Mouse (Mus musculus) common myeloid progenitor, adult 5-6 weeks (primary cell): ENCODE data around the gene Cnnm3. TPM values are rescaled to one million over a fixed set of nuclear protein-coding genes. Genes with fewer than 3 reads are reported as not detected.
"Not testable (repeated sequence)": the region's sequence is repeated elsewhere in the genome, so short reads cannot be mapped to it uniquely, and the experiment has no call there.

ENCODE experiments used
- ATAC-seq: replicated peaks from 2 replicates; pipeline ENCODE4 v1.8.0; 2016; ENCODE audit warnings: low read depth, mild to moderate bottlenecking, moderate TSS enrichment, inconsistent platforms; ENCODE audit not compliant: poor library complexity, severe bottlenecking
- total RNA-seq: library from RNA; stranded (forward); fragments of 200-1000, 187-1606 nt; gene quantifications from 2 replicates; pipeline ENCODE4 v1.2.3, GENCODE M21; 2017

The Cnnm3 gene
- total RNA-seq, 1 experiment from 2014 or later = 15.5 TPM

DNA sequence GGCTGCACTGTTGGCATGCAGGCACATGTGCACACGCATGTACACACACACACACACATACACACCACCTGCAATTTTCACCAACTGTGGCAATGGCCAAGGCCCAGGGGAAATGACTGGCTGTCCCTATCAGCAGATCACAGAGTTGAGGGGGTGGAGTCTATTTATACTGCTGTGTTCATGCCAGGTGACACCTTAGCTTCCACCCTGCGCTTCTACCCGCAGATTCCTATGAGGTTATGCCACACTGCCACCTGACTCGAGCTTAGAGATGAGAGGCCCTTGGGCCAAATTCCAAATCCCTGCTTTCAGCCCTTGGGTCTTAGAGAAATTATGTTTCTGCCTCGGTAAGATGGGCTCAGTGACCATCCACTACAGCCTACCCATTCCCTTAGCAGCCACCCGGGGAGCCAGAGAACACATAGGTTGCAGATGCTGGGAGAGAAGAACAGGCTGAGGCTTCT lies 23.0 kb downstream of the Cnnm3 start:
- ATAC-seq = peak; percentile 60

DNA sequence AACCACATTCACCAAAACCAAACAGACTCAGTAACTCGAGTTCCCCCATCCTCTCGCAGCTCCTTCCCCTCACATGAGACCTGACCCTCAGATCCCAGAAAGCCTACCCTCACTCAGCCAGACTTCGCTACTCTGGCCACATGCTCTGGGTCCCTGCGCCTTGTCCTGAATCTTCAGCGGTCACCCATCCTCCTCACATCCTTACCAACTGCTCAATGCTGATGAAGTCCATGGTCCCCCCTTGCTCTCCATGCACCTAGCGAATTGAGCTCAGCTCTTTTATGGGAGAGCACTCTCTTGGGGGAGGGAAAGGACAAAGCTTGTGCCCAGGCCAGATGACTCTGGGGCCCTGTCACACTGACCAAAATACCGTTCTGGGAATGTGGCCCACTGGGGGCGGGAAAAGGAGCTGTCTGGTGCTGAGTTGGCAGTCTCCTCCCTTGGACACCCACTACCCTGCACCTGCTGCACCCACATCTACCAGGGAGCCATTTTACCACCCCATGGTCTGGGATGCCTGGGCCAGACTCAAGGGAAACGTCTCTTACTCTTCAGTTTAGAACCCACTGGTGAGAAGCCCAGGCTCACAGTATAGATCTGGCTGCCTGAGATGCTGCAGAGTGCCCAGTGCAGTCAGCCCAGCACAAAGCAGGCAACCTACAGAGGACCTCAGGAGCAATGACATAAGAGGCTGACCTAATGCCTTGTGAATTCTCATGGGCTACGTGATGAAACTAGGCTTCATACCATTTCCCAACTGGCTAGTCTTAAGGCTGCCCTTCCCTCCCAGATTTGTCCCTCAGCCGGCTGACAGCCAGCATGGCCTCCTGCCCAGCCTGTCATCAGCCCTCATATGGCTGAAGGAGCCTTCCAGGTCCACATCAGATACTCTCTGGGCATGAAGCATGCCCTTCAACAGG lies 24.1 kb downstream of the Cnnm3 start:
- ATAC-seq = no peak

DNA sequence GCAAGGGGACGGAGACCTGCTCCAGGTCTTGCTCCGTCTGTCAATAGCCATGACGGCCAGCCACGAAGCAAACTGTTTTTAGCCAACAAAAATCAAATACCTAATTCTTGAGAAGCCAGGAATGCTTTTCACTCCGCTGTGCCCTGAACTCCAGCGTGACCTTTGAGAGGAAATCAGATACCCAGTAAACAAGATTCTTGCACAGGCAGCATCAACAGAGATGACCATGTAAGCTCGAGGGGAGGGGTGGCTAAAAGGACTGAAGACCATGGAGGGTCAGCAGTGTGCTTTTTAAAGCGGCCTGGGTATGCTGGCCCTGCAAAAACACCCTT lies 24.7 kb downstream of the Cnnm3 start:
- ATAC-seq = no peak

DNA sequence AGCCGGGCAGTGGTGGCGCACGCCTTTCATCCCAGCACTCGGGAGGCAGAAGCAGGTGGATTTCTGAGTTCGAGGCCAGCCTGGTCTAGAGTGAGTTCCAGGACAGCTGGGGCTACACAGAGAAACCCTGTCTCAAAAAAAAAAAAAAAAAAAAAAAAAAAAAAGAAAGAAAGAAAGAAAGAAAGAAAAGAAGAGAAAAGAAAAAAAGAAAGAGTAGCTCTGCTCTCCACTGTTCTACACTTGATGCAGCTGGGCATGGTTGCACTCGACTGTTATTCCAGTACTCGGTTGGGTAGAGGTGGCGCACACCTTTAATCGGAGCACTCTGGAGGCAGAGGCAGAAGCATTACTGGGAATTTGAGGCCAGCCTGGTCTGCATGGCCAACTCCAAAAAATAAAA lies 25.1 kb downstream of the Cnnm3 start, which contains the start of gene Ankrd23:
TSS of gene Ankrd23 (minus strand) at position 101 of the 400 bp plus-strand sequence.
- not testable (repeated sequence) for ATAC-seq

DNA sequence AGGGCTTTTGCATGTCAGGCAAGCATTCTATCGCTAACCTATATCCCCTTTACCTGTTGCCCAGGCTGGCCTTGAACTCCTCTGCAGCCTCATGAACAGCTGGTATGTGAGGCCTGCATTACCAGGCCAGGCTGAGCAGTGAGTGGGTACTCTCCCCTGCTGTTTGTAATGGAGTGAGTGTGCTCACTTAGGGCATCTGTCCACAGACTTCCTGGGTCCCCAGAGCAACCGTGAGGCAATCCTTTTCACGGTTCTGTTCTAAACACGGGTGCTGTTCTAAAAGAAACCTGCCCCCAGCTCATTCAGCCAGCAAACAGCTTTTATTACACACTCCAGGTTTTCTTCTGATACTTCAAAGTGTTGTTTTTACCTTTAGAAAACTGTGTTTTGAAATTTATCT lies 27.1 kb downstream of the Cnnm3 start:
- ATAC-seq = no peak

DNA sequence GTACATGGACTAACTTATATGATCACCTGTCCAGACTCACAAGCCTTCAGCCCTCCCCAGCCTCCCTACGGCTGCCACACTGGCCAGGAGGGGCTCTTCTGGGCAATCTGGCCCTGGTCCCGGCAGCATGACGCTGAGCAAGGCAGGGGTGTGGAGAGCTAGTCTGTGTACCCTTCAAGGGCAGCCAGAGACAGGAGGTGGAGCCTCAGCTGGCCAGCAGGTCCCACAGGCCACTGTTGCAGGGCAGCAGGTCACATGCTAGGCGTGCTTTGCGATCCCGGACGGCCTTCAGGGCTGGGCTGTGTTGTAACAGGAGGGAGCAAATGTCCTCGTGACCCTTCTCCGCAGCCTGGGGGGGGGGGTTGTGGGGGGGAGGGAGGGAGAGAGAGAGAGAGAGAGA lies 27.5 kb downstream of the Cnnm3 start, which contains the start of gene Gm42417:
TSS of gene Gm42417 (minus strand) at position 244 of the 400 bp plus-strand sequence.
- ATAC-seq = no peak

DNA sequence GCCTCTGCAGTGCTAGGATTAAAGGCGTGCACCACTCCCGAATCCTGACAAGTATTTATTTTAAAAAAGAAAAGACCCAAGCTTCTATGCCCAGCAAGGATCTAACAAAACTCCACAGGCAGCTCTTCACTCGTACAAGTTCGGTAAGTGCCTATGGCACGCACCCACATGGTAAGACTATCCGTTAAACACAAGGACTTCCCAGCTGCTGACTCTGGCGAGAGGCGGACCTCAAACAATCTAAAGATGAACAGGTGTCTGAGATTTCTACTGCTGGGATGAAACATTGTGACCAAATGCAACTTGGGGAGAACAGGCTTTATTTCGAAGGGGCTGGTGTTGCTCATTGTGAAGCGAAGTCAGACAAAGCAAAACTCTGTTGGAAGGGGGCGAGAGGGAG lies 28.5 kb downstream of the Cnnm3 start:
- no peak for ATAC-seq

DNA sequence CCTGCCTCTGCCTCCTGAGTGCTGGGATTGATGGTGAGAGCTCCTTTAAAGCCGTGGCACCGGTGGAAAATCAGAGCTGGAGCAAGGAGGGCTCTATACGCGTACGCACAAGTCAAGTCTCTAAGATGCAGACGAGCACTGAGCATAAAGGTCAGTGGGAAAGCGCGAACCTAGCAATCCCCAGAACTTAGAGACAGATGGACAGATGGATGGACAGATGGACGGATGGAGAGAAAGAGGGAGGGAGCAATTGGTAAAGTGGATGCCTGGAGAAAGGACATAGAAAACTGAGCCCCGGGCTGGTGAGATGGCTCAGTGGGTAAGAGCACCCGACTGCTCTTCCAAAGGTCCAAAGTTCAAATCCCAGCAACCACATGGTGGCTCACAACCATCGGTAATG lies 29.1 kb downstream of the Cnnm3 start:
- no peak for ATAC-seq

DNA sequence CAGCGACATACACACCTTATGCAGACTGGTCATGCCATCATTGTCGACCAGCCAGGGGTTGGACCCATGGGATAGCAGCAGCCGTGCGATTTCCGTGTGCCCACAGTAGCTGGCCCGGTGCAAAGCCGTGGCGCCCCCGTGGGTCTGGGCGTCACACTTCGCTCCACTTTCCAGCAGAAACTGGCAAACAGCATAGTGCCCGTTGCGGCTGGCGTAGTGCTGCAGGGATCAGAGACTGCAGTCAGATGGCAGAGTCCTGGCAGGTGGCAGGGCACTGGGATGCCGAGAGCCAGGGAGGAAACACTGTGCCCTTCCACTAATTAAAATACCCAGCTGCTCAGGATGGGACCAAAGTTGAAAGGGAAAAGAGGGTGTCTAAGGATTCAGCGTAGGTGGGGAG lies 30.2 kb downstream of the Cnnm3 start:
- no peak for ATAC-seq

DNA sequence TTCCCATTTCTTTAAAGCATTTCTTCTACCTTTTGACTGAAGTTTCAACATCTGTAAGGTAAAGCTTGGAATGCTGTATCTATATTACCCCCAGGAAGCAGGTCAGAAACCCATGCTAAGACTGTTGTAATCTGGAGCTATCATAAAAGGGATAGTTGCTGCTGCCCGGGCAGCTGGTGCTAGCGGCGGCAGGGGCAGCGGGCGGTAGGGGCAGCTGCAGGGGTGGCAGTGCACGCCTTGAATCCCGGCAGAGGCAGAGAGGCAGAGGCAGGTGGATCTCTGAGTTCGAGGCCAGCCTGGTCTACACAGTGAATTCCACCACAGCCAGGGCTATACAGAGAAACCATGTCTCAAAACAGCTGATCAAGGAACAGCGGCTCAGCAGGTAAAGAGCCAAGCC lies 31.3 kb downstream of the Cnnm3 start:
- ATAC-seq = no peak

DNA sequence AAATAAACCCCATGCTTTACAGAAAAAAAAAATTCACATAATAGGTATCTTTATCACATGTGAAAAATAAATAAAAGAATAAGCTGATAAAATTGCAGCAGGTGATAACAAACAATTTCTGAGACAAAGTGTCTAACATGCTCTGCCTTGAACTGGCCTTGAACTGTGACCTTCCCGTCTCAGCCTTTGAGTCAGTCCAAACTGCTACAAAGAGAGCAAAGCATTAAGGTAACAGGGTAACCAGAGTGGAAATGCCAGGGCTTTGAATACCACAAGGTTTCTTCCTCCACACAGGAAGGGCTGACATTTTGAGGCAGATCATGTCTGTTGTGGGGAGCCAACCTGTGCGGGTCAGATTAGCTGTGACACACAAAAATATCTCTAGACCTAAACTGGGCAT lies 33.7 kb downstream of the Cnnm3 start:
- ATAC-seq = no peak

DNA sequence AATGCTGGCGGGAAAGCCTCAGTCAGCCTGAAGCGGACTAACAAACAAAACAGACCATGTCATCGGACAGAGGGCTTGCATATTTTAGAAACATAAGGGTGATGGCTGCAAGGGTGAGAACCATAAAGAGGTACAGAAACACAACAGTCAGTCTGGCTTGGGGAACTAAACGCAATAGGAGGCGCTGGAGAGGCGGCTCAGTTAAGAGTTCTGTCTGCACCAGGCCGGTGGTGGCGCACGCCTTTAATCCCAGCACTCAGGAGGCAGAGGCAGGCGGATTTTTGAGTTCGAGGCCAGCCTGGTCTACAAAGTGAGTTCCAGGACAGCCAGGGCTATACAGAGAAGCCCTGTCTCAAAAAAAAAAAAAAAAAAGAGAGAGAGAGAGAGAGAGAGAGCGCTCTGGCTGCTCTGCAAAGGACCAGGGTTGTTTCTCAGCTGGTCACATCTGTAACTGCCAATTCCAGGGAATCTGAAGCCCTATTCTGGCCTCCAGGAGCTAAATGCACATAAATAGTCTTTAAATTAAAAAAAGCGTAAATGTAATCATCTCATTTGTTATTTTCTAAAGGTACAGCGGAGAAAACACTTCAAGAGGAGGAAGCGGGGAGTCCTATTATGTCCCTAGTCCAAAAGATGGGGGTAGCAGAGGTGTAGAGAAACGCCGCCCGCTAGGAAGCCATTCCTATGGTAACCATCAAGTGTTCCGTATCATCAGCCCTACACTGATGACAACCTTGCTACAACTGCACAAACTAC lies 34.4 kb downstream of the Cnnm3 start:
- ATAC-seq = no peak

DNA sequence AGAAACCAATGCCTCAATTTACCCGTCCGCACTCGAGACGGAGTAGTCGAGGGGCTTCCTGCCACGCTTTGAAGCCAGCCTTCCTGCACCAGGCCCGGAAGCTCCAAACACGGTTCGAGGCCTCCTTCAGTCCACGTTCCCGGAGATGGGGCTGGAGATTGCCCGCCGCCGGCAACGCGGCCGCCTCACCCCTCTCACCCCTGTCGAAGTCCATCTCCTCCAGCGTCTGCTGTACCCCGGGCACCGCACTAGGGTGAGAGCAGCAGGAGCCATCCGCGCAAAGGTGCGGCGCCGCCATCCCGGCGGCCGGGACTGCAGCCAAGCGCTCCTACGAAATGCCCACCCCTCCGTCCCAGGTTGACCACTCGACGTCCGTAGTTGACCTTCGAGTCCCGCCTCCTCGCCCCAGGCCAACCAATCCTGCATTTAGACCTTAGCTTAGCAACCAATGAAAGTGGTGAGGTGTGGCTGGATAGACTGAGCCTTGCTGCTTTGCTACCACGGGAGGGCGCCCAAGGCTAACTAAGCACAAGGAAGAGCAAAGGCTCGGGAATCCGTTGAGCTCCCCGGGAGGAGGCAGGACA lies 35.3 kb downstream of the Cnnm3 start, which contains the start of gene Ankrd39:
TSS of gene Ankrd39 (minus strand) at position 558 of the 584 bp plus-strand sequence.
- peak; percentile 98 for ATAC-seq

DNA sequence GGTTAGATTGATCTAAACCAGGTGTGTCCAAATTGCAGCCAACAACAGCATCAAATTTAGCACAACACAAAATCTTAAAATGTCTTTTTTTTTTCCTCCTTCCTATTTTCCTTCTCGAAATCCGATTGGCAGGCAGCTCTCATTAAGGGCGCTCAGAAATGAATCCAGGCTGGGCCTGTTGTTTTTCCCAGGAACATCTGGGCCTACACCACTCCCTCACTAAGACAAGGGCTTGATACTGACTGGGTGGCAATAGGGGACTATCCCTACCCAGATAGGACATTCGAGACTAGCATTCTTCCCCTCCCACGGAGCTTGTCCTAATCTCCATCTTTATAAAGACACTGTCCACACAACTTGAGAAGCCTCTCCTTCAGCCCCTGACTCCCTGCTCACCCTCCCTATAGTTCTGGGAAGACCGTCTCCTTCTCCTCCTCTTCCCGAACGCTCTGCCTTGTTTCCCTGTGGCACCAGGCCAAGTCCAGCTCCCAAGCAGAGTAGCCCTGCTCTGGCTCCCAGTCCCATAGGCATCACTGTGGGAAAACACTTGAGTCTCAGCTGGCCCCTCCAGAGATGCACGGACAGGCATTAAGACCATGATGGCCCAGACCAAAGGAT lies 36.4 kb downstream of the Cnnm3 start:
- no peak for ATAC-seq

DNA sequence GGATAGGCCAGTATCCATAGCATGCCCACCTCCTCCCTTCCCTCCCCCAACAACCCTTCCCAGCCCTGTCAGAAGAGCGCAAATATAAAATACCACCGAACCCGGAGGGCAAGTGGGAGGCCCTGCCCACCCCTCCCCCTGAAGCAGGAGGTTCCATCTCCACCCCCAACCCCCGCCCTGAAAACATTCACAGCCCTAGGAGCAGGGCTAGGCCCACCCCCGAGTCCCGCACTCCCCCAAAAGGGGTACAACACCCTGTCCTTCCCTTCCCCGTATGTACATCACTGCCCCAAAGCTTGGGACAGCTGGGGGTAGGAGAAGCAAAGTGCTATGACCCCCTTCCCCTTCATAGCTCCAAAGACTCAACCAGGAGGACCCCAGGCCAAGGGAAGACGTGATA lies 37.1 kb downstream of the Cnnm3 start:
- ATAC-seq = no peak

DNA sequence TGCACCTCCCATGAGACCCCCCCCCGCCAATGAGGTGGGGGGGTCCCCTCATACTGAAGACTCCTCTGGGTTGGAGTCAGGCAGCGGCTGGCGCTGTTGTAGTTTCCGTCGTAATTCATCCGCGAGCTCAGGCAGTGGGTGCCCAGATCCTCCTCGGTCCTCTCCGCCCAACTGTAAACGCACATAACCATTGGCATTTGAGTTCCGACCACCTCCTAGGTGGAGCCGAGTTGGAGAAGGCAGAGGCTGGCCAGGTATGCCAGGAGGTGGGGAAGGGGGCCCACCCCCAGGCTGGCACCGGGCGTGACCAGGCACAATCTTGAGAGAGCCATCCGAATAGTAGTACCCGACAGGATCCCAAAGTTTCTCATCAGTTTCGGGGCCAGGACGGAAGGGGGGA lies 37.8 kb downstream of the Cnnm3 start:
- no peak for ATAC-seq

DNA sequence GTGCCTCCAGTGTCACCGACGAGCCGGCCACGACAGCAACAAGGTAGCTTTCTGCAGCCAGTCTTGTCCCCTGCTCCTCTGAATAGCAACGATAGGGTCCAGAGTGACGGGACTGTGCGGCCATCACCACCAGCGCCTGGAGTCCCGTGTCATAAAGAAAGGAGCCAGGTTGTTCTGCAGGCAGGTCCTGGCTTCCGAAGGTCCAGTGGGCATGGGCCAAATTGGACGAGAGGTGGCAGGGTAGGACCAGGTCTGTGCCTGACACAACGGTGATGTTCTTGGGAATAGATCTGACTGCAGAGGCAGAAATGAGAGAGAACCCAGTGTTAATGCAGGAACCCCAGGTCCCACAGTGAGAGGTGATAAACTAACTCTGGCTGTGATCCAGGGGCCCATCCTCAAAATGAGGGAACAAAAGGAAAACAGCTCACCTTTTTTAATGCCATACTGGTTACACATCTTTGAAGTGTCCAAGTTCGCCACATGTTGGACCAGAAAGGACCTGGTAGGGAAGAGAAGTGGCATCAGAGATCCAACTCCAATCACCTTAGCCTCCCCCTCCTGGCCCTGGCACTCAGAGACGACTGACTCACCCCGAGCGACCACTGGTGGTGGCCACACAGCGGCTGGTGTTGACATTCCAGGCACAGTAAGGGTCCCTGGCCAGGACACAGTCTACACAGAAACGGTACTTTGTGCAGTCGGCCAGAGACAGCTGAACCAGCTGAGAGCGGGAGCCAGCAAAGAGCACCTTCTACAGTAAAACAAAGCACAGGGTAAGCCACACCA lies 38.6 kb downstream of the Cnnm3 start:
- ATAC-seq = no peak

DNA sequence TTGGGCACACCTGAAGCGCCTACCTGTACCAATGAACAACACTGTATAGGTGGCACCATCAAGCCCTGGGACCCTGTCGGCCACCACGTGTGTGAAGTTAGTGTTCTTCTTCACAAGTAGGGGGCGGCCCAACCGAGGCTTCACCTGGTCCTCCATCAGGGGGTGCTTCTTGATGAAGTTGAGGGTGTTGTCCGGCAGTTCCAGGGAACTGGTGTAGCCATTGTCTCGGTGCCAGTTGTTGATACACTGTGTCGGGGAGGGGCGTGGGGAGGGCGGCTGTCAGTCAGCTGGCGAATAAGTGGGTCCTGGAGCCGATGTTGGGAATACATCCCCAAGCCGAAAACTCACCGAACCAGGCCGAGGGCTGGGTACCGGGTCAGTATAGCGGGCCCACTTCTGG lies 40.2 kb downstream of the Cnnm3 start:
- no peak for ATAC-seq

DNA sequence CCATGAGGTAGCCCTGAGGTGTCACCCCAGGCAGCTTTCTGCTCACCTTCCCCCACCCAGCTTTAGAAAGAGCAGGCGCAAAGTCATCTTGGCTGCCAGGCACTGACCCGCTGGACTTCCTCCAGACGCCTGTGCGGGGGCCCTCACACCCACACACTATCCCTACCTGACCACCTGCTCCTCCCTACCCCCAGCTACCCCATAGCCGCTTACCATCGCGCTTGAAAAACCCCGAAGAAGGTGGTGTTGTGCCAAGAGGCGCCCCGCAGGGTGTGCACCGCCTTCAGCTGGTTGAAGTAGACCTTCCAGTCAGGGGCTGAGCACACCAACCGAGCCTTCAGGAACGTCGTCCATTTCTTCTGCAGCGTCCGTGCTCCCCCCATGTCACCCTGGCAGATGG lies 40.8 kb downstream of the Cnnm3 start:
- no peak for ATAC-seq
